Mouse (Mus musculus) neural tube, embryonic 14.5 days (tissue): ENCODE data around the gene Mta3. TPM values are rescaled to one million over a fixed set of nuclear protein-coding genes. Genes with fewer than 3 reads are reported as not detected.

Experiments
- ATAC-seq: fragments of 200-750 bp; cut with Nextera tagmentation; 2 replicates; pipeline ENCODE4 v1.8.0; 2017; ENCODE audit warnings: low read depth, mild to moderate bottlenecking, moderate TSS enrichment, moderate library complexity
- H3K27ac ChIP-seq: fragments of 300-500 bp; sonication (generic); 2 replicates; pipeline ENCODE4 v1.5.1; 2014; ENCODE audit warnings: low read depth, mild to moderate bottlenecking, control low read depth, low read length, moderate library complexity, mixed read lengths
- H3K27me3 ChIP-seq: fragments of 300-500 bp; sonication (generic); 2 replicates; pipeline ENCODE4 v1.6.1; 2014; ENCODE audit warnings: low read length; ENCODE audit not compliant: control insufficient read depth, insufficient read depth
- H3K36me3 ChIP-seq: fragments of 300-500 bp; sonication (generic); 2 replicates; pipeline ENCODE4 v1.6.1; 2014; ENCODE audit warnings: low read length, mixed read lengths; ENCODE audit not compliant: control insufficient read depth, insufficient read depth
- H3K4me1 ChIP-seq: fragments of 300-500 bp; sonication (generic); 2 replicates; pipeline ENCODE4 v1.6.1; 2014; ENCODE audit warnings: low read length; ENCODE audit not compliant: control insufficient read depth, insufficient read depth
- H3K4me2 ChIP-seq: fragments of 300-500 bp; sonication (generic); 2 replicates; pipeline ENCODE4 v1.6.1; 2014; ENCODE audit warnings: mild to moderate bottlenecking, low read depth, low read length, control low read depth
- H3K4me3 ChIP-seq: fragments of 300-500 bp; sonication (generic); 2 replicates; pipeline ENCODE4 v1.5.1; 2014; ENCODE audit warnings: low read depth, low read length, control low read depth, mixed read lengths
- H3K9ac ChIP-seq: fragments of 300-500 bp; sonication (generic); replicated peaks from 2 replicates; pipeline ENCODE4 v1.6.1; 2014; ENCODE audit warnings: low read depth, mild to moderate bottlenecking, control low read depth, low read length, mixed read lengths
- H3K9me3 ChIP-seq: fragments of 300-500 bp; sonication (generic); 2 replicates; pipeline ENCODE4 v1.6.1; 2016; ENCODE audit warnings: low read length; ENCODE audit not compliant: control insufficient read depth
- WGBS: fragments of 180-500 bp; shearing (Covaris S2); extraction: QIAGEN DNeasy Blood & Tissue Kit; methylation state at CpG from one replicate; pipeline ENCODE4 v1.1.7; 2014; 5-methylcytosine and 5-hydroxymethylcytosine counted together
- polyA plus RNA-seq: library from polyadenylated mRNA; unstranded; fragments of >200 nt; fragmentation: Nextera tagmentation; extraction: Ambion mirVana; gene quantifications from 2 replicates; pipeline ENCODE4 v1.2.1, GENCODE M21; 2014

Mta3 gene
- polyA plus RNA-seq, 1 experiment from 2014 or later = 35.0 TPM

DNA sequence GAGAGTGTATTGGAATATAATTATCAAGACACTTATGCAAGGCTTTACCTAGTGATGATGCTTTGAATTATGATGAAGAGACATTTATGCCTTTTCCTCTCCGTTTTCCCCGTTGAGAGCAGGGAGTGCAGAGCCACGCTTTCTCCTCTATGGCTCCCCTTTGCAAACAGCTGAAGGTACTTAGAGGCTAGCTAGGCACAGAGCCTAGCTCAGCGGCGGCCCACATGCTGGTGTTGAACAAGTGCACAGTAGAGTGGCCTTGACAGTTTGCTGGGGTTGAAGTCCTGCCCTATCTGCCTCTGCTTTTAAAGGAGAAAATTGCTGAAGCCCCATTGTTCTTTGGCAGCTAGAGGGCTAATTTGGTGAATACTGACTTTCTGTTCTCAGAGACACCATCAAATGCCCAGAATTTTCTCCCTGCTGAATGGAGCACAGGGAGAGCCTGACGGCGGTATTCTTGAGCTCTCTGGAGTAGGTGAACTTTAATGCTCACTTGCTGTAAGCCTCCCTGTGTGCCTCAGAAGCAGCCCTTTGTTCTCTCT lies 34.2 kb downstream of the Mta3 start:
- H3K27ac ChIP-seq = peak overlapping the region; percentile 34
- ATAC-seq = no peak

GRCm38 (mm10) chr17:83741243-83741642 lies 35.3 kb downstream of the Mta3 start:
- no peak overlapping the region for H3K4me2 ChIP-seq
- H3K4me3 ChIP-seq = no peak overlapping the region
- 76% methylated on average over 6 of the region's 6 CpGs for WGBS
- no peak overlapping the region for H3K9ac ChIP-seq
- no peak overlapping the region for H3K27ac ChIP-seq
- no peaks in the 10 kb centered on the region; the same call in 1 of the 2 replicates for H3K9me3 ChIP-seq
- no peaks in the 10 kb centered on the region for H3K36me3 ChIP-seq
- no peak for ATAC-seq
- H3K27me3 ChIP-seq = no peaks in the 10 kb centered on the region
- no peaks in the 10 kb centered on the region for H3K4me1 ChIP-seq

More for the DNA sequence above, 34.2 kb downstream of the Mta3 start:
- H3K9me3 ChIP-seq = no peaks in the 10 kb centered on the region; the same call in 1 of the 2 replicates
- H3K36me3 ChIP-seq = no peaks in the 10 kb centered on the region
- 45% methylated on average over 7 of the region's 7 CpGs for WGBS
- no peak overlapping the region for H3K4me2 ChIP-seq
- no peaks in the 10 kb centered on the region for H3K4me1 ChIP-seq
- no peak overlapping the region for H3K9ac ChIP-seq
- no peaks in the 10 kb centered on the region for H3K27me3 ChIP-seq
- H3K4me3 ChIP-seq = no peak overlapping the region

DNA sequence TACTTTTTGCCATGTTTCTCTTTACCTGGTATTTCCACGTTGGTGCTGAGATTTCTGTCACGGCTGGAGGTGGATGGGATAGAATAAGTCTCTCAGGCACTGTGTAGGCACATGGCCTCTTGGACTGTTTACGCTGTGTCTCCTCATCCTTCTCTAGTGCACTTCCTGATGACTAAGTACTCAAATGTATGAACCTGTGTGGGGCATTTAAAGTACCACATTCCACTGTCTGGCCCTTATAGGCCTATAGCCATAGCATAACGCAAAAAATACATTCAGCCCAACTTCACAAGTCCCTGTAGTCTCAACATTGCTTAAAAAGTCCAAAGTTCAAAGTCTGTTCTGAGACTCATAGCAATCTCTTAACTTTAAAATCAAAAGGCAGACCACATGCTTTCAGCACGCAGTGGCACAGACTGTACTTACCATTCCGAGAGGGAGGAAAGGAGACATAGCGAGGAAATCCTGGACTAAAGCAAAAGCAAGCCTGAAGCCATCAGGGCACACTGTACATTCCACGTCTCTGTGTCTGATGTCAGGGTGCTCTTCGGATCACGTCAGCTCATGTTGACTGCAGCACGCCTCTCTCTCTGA lies 38.4 kb downstream of the Mta3 start:
- WGBS = 96% methylated on average over 11 of the region's 11 CpGs
- H3K27me3 ChIP-seq = no peaks in the 10 kb centered on the region
- H3K4me2 ChIP-seq = no peak overlapping the region
- no peak overlapping the region for H3K27ac ChIP-seq
- no peaks in the 10 kb centered on the region for H3K36me3 ChIP-seq
- ATAC-seq = no peak
- H3K4me1 ChIP-seq = no peaks in the 10 kb centered on the region
- H3K4me3 ChIP-seq = no peak overlapping the region
- H3K9me3 ChIP-seq = no peaks in the 10 kb centered on the region; the same call in 1 of the 2 replicates
- H3K9ac ChIP-seq = no peak overlapping the region

DNA sequence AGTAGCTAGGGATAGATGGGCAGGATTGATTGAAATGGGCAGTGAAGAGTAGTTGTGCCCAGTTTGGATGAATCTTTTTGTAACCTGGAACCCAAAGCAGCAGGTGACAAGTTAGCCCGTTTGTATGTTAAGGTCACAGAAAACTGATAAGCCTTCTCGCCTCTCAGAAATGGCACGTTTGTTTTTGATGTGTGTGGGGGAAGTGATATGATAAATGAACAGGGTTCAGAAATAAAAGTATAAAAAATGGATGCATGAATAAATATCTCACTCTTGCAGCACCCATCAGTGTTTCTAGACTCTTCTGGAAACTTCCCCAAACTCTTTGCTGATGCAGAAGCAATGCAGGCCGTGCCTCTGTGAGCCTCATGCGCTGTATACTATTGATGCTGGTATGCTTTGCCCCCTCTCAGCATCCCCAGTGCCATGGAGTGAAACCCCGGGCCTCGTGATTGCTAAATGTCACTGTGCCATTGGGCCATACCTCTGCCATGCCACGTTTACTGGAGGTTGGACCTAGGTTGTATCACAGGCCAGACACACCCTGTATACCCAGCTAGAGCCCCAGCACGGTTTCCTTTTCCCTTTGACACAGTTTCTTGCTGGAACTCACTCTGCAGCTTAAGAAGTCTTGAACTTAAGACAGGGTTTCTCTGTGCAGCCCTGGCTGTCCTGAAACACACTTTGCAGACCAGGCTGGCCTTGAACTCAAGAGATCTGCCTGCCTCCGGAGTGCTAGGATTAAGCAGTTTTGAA lies 41.6 kb downstream of the Mta3 start:
- no peaks in the 10 kb centered on the region; the same call in 1 of the 2 replicates for H3K9me3 ChIP-seq
- no peak for ATAC-seq
- H3K4me3 ChIP-seq = no peak overlapping the region
- H3K9ac ChIP-seq = no peak overlapping the region
- H3K36me3 ChIP-seq = no peaks in the 10 kb centered on the region
- H3K4me2 ChIP-seq = no peak overlapping the region
- H3K4me1 ChIP-seq = no peaks in the 10 kb centered on the region
- 95% methylated on average over 10 of the region's 10 CpGs for WGBS
- no peak overlapping the region for H3K27ac ChIP-seq
- H3K27me3 ChIP-seq = no peaks in the 10 kb centered on the region

- ATAC-seq = no peak
- H3K4me2 ChIP-seq = no peak overlapping the region
- no peaks in the 10 kb centered on the region for H3K4me1 ChIP-seq
- no peak overlapping the region for H3K4me3 ChIP-seq
- no peak overlapping the region for H3K9ac ChIP-seq
- no peaks in the 10 kb centered on the region for H3K36me3 ChIP-seq
- 89% methylated on average over 5 of the region's 5 CpGs for WGBS
- H3K27me3 ChIP-seq = no peaks in the 10 kb centered on the region
- H3K27ac ChIP-seq = no peak overlapping the region
- no peaks in the 10 kb centered on the region for H3K9me3 ChIP-seq
Measured at GRCm38 (mm10) chr17:83750216-83750950, 44.4 kb downstream of the Mta3 start.

- no peak overlapping the region for H3K4me3 ChIP-seq
- no peaks in the 10 kb centered on the region for H3K36me3 ChIP-seq
- H3K9ac ChIP-seq = no peak overlapping the region
- H3K27me3 ChIP-seq = no peaks in the 10 kb centered on the region
- no peak overlapping the region for H3K27ac ChIP-seq
- no peak for ATAC-seq
- WGBS = 26% methylated on average over 11 of the region's 11 CpGs
- H3K4me1 ChIP-seq = no peaks in the 10 kb centered on the region
- no peak overlapping the region for H3K4me2 ChIP-seq
- H3K9me3 ChIP-seq = no peaks in the 10 kb centered on the region
Measured at GRCm38 (mm10) chr17:83753112-83753899, 47.3 kb downstream of the Mta3 start.

DNA sequence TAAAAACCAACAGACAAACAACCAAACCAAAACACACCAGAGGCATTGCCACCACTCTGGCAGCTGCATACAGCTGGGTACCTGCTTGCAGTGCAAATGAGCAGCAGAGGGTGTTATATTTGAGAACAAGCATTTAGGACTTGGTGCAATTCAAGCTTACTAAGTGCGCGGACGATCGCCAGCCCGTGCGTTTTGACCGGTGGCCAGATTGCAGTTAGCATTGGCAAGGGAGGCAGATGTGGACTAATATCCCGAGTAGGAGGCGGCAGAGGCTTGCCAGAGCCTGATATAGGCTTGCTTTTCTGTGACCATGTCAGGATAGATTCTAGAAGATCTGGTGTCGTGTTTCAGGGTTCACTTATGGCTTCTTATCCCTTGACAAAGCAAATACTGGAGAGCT lies 52.1 kb downstream of the Mta3 start:
- H3K4me2 ChIP-seq = no peak overlapping the region
- 85% methylated on average over 10 of the region's 10 CpGs for WGBS
- no peaks in the 10 kb centered on the region for H3K9me3 ChIP-seq
- no peak overlapping the region for H3K4me3 ChIP-seq
- ATAC-seq = no peak
- no peaks in the 10 kb centered on the region for H3K4me1 ChIP-seq
- H3K27ac ChIP-seq = no peak overlapping the region
- no peaks in the 10 kb centered on the region for H3K27me3 ChIP-seq
- H3K9ac ChIP-seq = no peak overlapping the region
- H3K36me3 ChIP-seq = no peaks in the 10 kb centered on the region

DNA sequence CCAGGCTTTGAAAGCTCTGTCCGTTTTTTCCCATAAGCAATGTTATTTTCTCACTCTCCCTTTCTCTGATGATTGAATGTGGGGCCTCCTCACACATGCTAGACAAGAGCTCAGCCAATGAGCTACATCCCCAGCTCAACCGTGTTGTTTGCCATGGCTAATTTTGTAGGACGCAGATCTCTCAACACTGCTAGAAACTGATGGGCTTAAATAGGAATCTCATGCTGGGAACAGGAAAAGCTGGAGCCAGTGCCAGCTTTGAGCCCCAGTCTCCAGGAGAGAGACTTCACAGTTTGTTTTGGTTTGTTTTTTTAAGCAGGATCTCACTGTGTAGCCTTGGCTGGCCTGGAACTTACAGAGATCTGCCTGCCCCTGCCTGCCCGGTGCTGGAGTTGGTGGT lies 53.6 kb downstream of the Mta3 start:
- WGBS = 55% methylated on average over 4 of the region's 4 CpGs
- Histone ChIP-seq H3K4me1 (no peaks in the 10 kb centered on the region), H3K27me3 (no peaks in the 10 kb centered on the region)

More for the DNA sequence above, 53.6 kb downstream of the Mta3 start:
- ATAC-seq = no peak
- Histone ChIP-seq H3K4me2 (no peak overlapping the region), H3K9me3 (no peaks in the 10 kb centered on the region), H3K4me3 (no peak overlapping the region), H3K36me3 (no peaks in the 10 kb centered on the region), H3K27ac (no peak overlapping the region), H3K9ac (no peak overlapping the region)
